Mouse (Mus musculus) E14TG2a.4 (cell line): ENCODE results near the gene Slc16a4.
A peak's percentile ranks its signal among the peaks of the same experiment; 100 is the strongest.

Source experiments
- H3K27me3 ChIP-seq: 2 replicates; pipeline ENCODE4 v1.6.1; 2014; ENCODE audit warnings: low read length, control low read depth; ENCODE audit not compliant: insufficient read depth
- H3K36me3 ChIP-seq: 2 replicates; pipeline ENCODE4 v1.6.1; 2014; ENCODE audit warnings: low read length, control low read depth; ENCODE audit not compliant: insufficient read depth
- H3K4me1 ChIP-seq: replicated peaks from 2 replicates; pipeline ENCODE4 v1.6.1; 2014; ENCODE audit warnings: low read depth, low read length, control low read depth
- H3K4me3 ChIP-seq: replicated peaks from 2 replicates; pipeline ENCODE4 v1.5.1; 2014; ENCODE audit warnings: mild to moderate bottlenecking, low read length
- H3K9me3 ChIP-seq: 2 replicates; pipeline ENCODE4 v1.6.1; 2014; ENCODE audit warnings: low read length, control low read depth
- CTCF ChIP-seq: conservative IDR thresholded peaks from 2 replicates; pipeline ENCODE4 v1.5.1; 2014; ENCODE audit warnings: low read length
- NANOG ChIP-seq: IDR thresholded peaks from 2 replicates; pipeline ENCODE4 v1.6.1; 2014; ENCODE audit warnings: borderline replicate concordance, low read length, mixed read lengths
- POU5F1 ChIP-seq: IDR thresholded peaks from 2 replicates; pipeline ENCODE4 v1.6.1; 2014; ENCODE audit warnings: low read length, borderline replicate concordance

The Slc16a4 gene

GRCm38 (mm10) chr3:107330503-107331424 lies 39.7 kb downstream of the Slc16a4 start:
- Histone ChIP-seq H3K9me3 (no peaks in the 10 kb centered on the region), H3K4me1 (peaks cover 62% of the 10 kb centered on the region), H3K27me3 (no peaks in the 10 kb centered on the region), H3K36me3 (peaks cover 59% of the 10 kb centered on the region), H3K4me3 (peak overlapping the region; percentile 97)
- TF ChIP-seq NANOG (no peak), CTCF (no peak), POU5F1 (no peak)

GRCm38 (mm10) chr3:107331746-107332126 lies 40.7 kb downstream of the Slc16a4 start:
- TF ChIP-seq NANOG (no peak), CTCF (no peak), POU5F1 (no peak)
- Histone ChIP-seq H3K4me1 (peaks cover 54% of the 10 kb centered on the region), H3K4me3 (peak overlapping the region; percentile 97), H3K27me3 (no peaks in the 10 kb centered on the region), H3K36me3 (peaks cover 52% of the 10 kb centered on the region), H3K9me3 (no peaks in the 10 kb centered on the region)

- TF ChIP-seq NANOG (no peak), POU5F1 (no peak), CTCF (no peak)
- Histone ChIP-seq H3K36me3 (peaks cover 46% of the 10 kb centered on the region), H3K4me3 (peak overlapping the region; percentile 97), H3K27me3 (no peaks in the 10 kb centered on the region), H3K4me1 (peaks cover 51% of the 10 kb centered on the region), H3K9me3 (no peaks in the 10 kb centered on the region)
Measured at GRCm38 (mm10) chr3:107332127-107332959, 41.3 kb downstream of the Slc16a4 start.

- Histone ChIP-seq H3K4me3 (peak overlapping the region; percentile 97), H3K36me3 (peaks cover 41% of the 10 kb centered on the region), H3K27me3 (no peaks in the 10 kb centered on the region), H3K4me1 (peaks cover 48% of the 10 kb centered on the region), H3K9me3 (no peaks in the 10 kb centered on the region)
- TF ChIP-seq POU5F1 (no peak), CTCF (no peak), NANOG (no peak)
Measured at GRCm38 (mm10) chr3:107332960-107333380, 41.9 kb downstream of the Slc16a4 start.

- TF ChIP-seq CTCF (no peak), NANOG (no peak), POU5F1 (no peak)
- Histone ChIP-seq H3K27me3 (no peaks in the 10 kb centered on the region), H3K9me3 (no peaks in the 10 kb centered on the region), H3K4me3 (peak within 1 kb of the TSS; percentile 97), H3K36me3 (peaks cover 35% of the 10 kb centered on the region), H3K4me1 (peaks cover 41% of the 10 kb centered on the region)
Measured at GRCm38 (mm10) chr3:107333381-107334201, 42.6 kb downstream of the Slc16a4 start, which contains the start of gene Rbm15. Rbm15 (minus strand) TSS chr3:107333673.

- H3K36me3 ChIP-seq, result peaks cover 27% of the 10 kb centered on the region
- peak overlapping the region; percentile 97 for H3K4me3 ChIP-seq
- TF ChIP-seq CTCF, result no peak
- no peak for TF ChIP-seq POU5F1
- TF ChIP-seq NANOG, result no peak
Measured at GRCm38 (mm10) chr3:107334202-107334934, 43.3 kb downstream of the Slc16a4 start.

GRCm38 (mm10) chr3:107343971-107344370 lies 52.9 kb downstream of the Slc16a4 start:
- H3K9me3 ChIP-seq, result no peaks in the 10 kb centered on the region
- no peak overlapping the region for H3K4me3 ChIP-seq
- TF ChIP-seq POU5F1 (no peak), CTCF (no peak), NANOG (no peak)
- H3K4me1 ChIP-seq, result peaks cover 30% of the 10 kb centered on the region
- H3K27me3 ChIP-seq, result peaks cover 16% of the 10 kb centered on the region
- H3K36me3 ChIP-seq, result no peaks in the 10 kb centered on the region

More at GRCm38 (mm10) chr3:107334202-107334934, 43.3 kb downstream of the Slc16a4 start:
- Histone ChIP-seq H3K4me1 (peaks cover 34% of the 10 kb centered on the region), H3K9me3 (no peaks in the 10 kb centered on the region), H3K27me3 (no peaks in the 10 kb centered on the region)
